Mouse (Mus musculus): ENCODE results near the gene Npas2.

DNA sequence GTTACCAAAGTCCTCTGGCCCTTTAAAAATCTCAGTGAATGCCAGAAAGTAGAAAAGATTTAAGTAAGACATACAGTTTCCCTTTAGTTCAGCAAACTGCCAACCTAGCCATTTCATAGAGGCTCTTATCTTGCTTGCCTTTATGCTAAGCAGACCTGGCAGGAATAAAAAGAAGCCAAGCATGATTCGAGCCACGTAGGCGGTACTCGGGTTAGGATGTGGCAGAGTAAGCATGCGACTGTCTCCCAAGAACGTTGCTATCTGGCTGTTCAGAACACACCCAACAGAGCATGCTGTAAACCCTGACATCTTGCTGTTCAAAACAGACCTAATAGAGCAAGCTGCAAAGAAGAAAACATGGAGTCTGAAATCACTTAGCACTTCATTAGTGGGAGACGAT is 125.3 kb downstream of the Npas2 start:
- TF ChIP-seq CTCF (IDR thresholded peaks at IDR 0.05; ENCODE audit: borderline replicate concordance, extremely low read depth, insufficient read depth, insufficient read length): no peak
- no peak for TF ChIP-seq POLR2A (IDR thresholded peaks at IDR 0.05; ENCODE audit: borderline replicate concordance, extremely low read depth, insufficient read depth, insufficient read length, poor library complexity, severe bottlenecking)
